Mouse (Mus musculus): Measurements from ENCODE around the gene Rgs6.

Rgs6 gene

GRCm38 (mm10) chr12:82647876-82648275 lies 59.8 kb downstream of the Rgs6 start:
- DNase-seq (ENCODE audit: low read depth, low spot score), result no peak

- no peak for DNase-seq (ENCODE audit: low read depth, low spot score)
Observed at GRCm38 (mm10) chr12:82649991-82650390, 61.9 kb downstream of the Rgs6 start.

GRCm38 (mm10) chr12:82664598-82664997 lies 76.5 kb downstream of the Rgs6 start:
- DNase-seq (ENCODE audit: low read depth, low spot score), result no peak

GRCm38 (mm10) chr12:82667441-82667840 lies 79.3 kb downstream of the Rgs6 start:
- DNase-seq (ENCODE audit: low read depth, low spot score), result no peak

GRCm38 (mm10) chr12:82670201-82670737 lies 82.2 kb downstream of the Rgs6 start:
- no peak for DNase-seq (ENCODE audit: low read depth, low spot score)

GRCm38 (mm10) chr12:82671591-82671990 lies 83.5 kb downstream of the Rgs6 start:
- no peak for DNase-seq (ENCODE audit: low read depth, low spot score)

GRCm38 (mm10) chr12:82675137-82675536 lies 87.0 kb downstream of the Rgs6 start:
- DNase-seq (ENCODE audit: low read depth, low spot score), result no peak

- DNase-seq (ENCODE audit: low read depth, low spot score), result no peak
Observed at GRCm38 (mm10) chr12:82687015-82687414, 98.9 kb downstream of the Rgs6 start.

GRCm38 (mm10) chr12:82698886-82699527 lies 110.9 kb downstream of the Rgs6 start:
- DNase-seq (ENCODE audit: low read depth, low spot score), result no peak

GRCm38 (mm10) chr12:82699528-82699905 lies 111.4 kb downstream of the Rgs6 start:
- no peak for DNase-seq (ENCODE audit: low read depth, low spot score)

GRCm38 (mm10) chr12:82700241-82700640 lies 112.1 kb downstream of the Rgs6 start:
- DNase-seq (ENCODE audit: low read depth, low spot score), result no peak

GRCm38 (mm10) chr12:82700840-82701239 lies 112.7 kb downstream of the Rgs6 start:
- no peak for DNase-seq (ENCODE audit: low read depth, low spot score)

- DNase-seq (ENCODE audit: low read depth, low spot score), result no peak
Observed at GRCm38 (mm10) chr12:82701359-82701758, 113.3 kb downstream of the Rgs6 start.

- no peak for DNase-seq (ENCODE audit: low read depth, low spot score)
Observed at GRCm38 (mm10) chr12:82710376-82710775, 122.3 kb downstream of the Rgs6 start.

- DNase-seq (ENCODE audit: low read depth, low spot score), result no peak
Observed at GRCm38 (mm10) chr12:82714284-82714683, 126.2 kb downstream of the Rgs6 start.

- DNase-seq (ENCODE audit: low read depth, low spot score), result no peak
Observed at GRCm38 (mm10) chr12:82723017-82723540, 135.0 kb downstream of the Rgs6 start.

GRCm38 (mm10) chr12:82726255-82726654 lies 138.2 kb downstream of the Rgs6 start:
- no peak for DNase-seq (ENCODE audit: low read depth, low spot score)

GRCm38 (mm10) chr12:82731587-82731986 lies 143.5 kb downstream of the Rgs6 start:
- DNase-seq (ENCODE audit: low read depth, low spot score), result no peak

- DNase-seq (ENCODE audit: low read depth, low spot score), result no peak
Observed at GRCm38 (mm10) chr12:82742955-82743354, 154.9 kb downstream of the Rgs6 start.

GRCm38 (mm10) chr12:82744026-82744425 lies 155.9 kb downstream of the Rgs6 start:
- no peak for DNase-seq (ENCODE audit: low read depth, low spot score)

- DNase-seq (ENCODE audit: low read depth, low spot score), result no peak
Observed at GRCm38 (mm10) chr12:82744826-82745225, 156.7 kb downstream of the Rgs6 start.

- DNase-seq (ENCODE audit: low read depth, low spot score), result no peak
Observed at GRCm38 (mm10) chr12:82747099-82747498, 159.0 kb downstream of the Rgs6 start.

GRCm38 (mm10) chr12:82751846-82752245 lies 163.8 kb downstream of the Rgs6 start:
- no peak for DNase-seq (ENCODE audit: low read depth, low spot score)

Data from brain, embryonic 18.5 days (tissue).